Mouse (Mus musculus): ENCODE measurements around the gene Olfr95. TPM values are rescaled to one million over a fixed set of nuclear protein-coding genes. Genes with fewer than 3 reads are reported as not detected.
"Not testable (repeated sequence)": the region's sequence is repeated elsewhere in the genome, so short reads cannot be mapped to it uniquely, and the experiment has no call there.

Olfr95 gene
- not detected in 2 replicates for polyA plus RNA-seq (2015; fragmentation: Nextera tagmentation; extraction: Ambion mirVana)

DNA sequence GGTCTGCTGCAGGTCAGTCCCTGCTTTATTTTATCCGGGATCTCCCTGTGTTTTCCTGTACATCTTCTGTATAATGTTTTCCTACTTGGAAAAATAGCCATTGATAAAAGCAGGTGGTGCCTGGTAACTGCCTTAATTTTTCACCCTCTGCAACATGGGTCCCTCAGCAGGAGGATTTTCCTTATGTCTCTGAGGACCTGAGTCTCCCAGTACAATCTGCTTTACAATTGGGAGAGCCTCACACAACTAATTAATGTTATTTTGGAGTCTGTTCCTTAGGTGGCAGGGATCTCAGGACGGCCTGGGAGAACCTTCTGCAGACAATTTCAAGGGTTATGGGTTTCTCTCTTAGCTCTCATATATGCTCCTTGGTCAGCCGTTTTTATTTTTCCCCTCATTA lies at the start of gene Olfr95:
Gene Olfr95, minus strand, starts transcription at position 101 of the 400 bp plus-strand sequence.
- WGBS: 78% methylated on average over 3 of the region's 3 CpGs
- peaks cover 5% of the 10 kb centered on the region; the same call in 1 of the 2 replicates for H3K4me1 ChIP-seq

DNA sequence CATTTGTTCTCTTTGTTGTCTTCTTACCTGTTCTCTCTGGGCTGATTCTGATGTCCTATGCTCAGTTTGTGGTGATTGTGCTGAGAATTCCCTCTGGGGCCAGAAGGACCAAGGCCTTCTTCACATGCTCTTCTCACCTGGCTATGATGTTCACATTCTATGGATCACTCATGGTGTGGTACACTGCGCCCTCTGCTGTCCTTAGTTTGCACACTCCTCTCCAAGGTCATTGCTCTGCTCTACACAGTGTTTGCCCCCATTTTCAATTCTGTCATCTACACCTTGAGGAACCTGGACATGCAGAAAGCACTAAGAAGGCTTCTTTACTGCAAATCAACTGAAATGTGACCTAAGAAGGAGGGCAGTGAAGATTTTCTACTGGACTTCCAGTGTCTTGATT lies 37.6 kb upstream of the Olfr95 start:
- H3K9me3 ChIP-seq (replicated peaks): no peaks in the 10 kb centered on the region
- no peak overlapping the region for H3K4me3 ChIP-seq
- no peaks in the 10 kb centered on the region for H3K36me3 ChIP-seq (ENCODE audit: poor library complexity, severe bottlenecking)
- H3K4me1 ChIP-seq: no peaks in the 10 kb centered on the region
- H3K27me3 ChIP-seq: no peaks in the 10 kb centered on the region
- 10% methylated on average over 1 of the region's 1 CpGs for WGBS
- H3K9ac ChIP-seq: no peak overlapping the region
- ATAC-seq: no peak
- no peak overlapping the region for H3K4me2 ChIP-seq
- no peak overlapping the region for H3K27ac ChIP-seq

More for the DNA sequence above, at the start of gene Olfr95:
- Histone ChIP-seq H3K4me2 (no peak within 1 kb of the TSS), H3K9ac (no peak within 1 kb of the TSS), H3K36me3 (ENCODE audit: poor library complexity, severe bottlenecking) (no peaks in the 10 kb centered on the region), H3K27ac (no peak within 1 kb of the TSS), H3K27me3 (peaks cover 14% of the 10 kb centered on the region), H3K9me3 (replicated peaks) (no peaks in the 10 kb centered on the region; the same call in 1 of the 2 replicates), H3K4me3 (no peak within 1 kb of the TSS)
- no peak for ATAC-seq

DNA sequence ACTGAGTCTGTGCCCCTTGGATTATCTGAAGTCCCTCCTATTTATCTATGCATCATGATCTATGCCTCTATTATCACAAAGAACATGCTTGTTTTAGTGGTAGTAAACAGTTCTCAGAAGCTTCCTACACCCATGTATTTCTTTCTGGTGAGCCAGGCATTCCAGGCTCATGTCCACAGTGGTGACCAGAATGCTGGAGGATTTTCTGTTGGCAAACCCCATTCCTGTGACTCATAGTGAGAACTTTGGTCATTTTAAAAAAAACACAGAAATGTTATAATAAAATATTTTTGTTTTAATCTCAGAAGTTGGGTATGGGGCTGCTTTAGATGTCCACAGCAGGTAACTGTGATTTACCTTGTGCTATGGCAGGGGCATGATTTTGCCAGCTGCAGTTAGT lies 36.5 kb upstream of the Olfr95 start:
- no peaks in the 10 kb centered on the region for H3K4me1 ChIP-seq
- no peak overlapping the region for H3K27ac ChIP-seq
- H3K9me3 ChIP-seq (replicated peaks): no peaks in the 10 kb centered on the region
- H3K4me2 ChIP-seq: no peak overlapping the region
- ATAC-seq: no peak
- H3K9ac ChIP-seq: no peak overlapping the region
- H3K27me3 ChIP-seq: no peaks in the 10 kb centered on the region
- H3K36me3 ChIP-seq (ENCODE audit: poor library complexity, severe bottlenecking): no peaks in the 10 kb centered on the region
- H3K4me3 ChIP-seq: no peak overlapping the region

DNA sequence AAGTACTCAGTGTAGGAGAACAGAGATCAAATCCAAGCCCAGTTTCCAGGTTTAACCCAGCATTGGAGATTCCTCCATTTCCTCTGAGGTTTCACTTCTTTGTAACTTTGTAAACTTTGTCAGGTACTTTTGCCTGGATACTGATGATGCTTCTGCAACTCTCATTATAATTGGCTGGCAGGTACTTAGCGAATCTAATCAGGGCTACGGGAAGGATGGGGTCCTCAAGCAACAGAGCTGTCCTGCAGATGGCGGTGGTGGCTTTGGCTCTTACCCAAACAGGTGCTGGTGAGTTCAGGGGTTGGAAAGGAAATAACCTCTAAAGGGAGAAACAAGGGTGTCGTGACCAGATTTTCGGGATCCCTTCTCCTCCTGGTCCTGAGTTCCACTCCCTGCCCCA lies 33.8 kb upstream of the Olfr95 start:
- no peaks in the 10 kb centered on the region for H3K4me1 ChIP-seq
- no peak overlapping the region for H3K4me3 ChIP-seq
- no peak for ATAC-seq
- 27% methylated on average over 5 of the region's 5 CpGs for WGBS
- no peaks in the 10 kb centered on the region for H3K27me3 ChIP-seq
- no peak overlapping the region for H3K4me2 ChIP-seq
- H3K36me3 ChIP-seq (ENCODE audit: poor library complexity, severe bottlenecking): no peaks in the 10 kb centered on the region
- H3K9me3 ChIP-seq (replicated peaks): no peaks in the 10 kb centered on the region
- no peak overlapping the region for H3K27ac ChIP-seq
- H3K9ac ChIP-seq: no peak overlapping the region

DNA sequence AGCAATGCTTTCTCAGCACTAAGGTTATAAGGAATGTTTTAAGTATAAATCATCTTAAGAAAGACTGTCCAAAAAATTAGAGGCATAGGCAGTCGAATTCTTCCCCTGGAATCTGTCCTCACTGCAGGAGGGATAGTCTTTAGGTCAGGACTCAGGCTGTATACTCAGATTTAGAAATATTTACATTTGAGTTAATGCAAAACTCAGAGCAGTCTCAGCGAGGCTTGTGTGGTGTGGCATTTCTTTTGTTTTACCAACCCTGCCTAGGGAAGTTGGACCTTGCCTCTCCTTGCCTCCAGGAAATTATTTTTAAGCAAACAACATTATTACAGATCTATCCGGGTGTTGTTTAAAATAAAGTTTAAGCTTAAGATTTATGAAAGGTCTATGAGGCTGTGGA lies 29.3 kb upstream of the Olfr95 start:
- Histone ChIP-seq H3K27me3 (no peaks in the 10 kb centered on the region), H3K27ac (no peak overlapping the region), H3K4me2 (no peak overlapping the region), H3K9me3 (replicated peaks) (0 out of 2 replicates have a peak, but pooled peaks cover 4% of the 10 kb centered on the region), H3K36me3 (ENCODE audit: poor library complexity, severe bottlenecking) (no peaks in the 10 kb centered on the region), H3K4me3 (no peak overlapping the region), H3K4me1 (no peaks in the 10 kb centered on the region), H3K9ac (no peak overlapping the region)
- 62% methylated on average over 3 of the region's 3 CpGs for WGBS
- no peak for ATAC-seq

DNA sequence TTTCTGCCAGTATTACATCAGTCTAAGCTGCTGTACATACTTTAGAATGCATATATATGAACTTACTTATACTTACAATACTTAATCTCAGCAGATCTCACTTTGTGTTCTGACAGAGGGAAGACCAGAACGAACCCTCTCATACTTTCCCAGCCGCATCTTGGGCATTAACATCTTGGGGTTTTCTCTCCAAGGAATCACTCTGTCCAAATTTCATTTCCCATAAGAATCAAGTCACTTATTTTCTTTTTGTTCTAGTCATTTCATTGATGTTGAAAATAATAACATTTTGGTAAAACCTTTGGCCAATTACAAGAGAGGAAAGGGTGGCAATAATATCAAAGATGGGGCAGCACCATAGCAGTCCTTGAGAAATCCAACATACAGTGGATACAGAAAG lies 24.3 kb upstream of the Olfr95 start, which contains the start of gene Olfr97:
Gene Olfr97, minus strand, starts transcription at position 101 of the 400 bp plus-strand sequence.
- H3K27ac ChIP-seq; H3K4me1 ChIP-seq; H3K4me2 ChIP-seq; H3K4me3 ChIP-seq; ATAC-seq; H3K9me3 ChIP-seq (replicated peaks); H3K27me3 ChIP-seq; H3K36me3 ChIP-seq (ENCODE audit: poor library complexity, severe bottlenecking); H3K9ac ChIP-seq: not testable (repeated sequence)
- WGBS: 91% methylated on average over 2 of the region's 2 CpGs

DNA sequence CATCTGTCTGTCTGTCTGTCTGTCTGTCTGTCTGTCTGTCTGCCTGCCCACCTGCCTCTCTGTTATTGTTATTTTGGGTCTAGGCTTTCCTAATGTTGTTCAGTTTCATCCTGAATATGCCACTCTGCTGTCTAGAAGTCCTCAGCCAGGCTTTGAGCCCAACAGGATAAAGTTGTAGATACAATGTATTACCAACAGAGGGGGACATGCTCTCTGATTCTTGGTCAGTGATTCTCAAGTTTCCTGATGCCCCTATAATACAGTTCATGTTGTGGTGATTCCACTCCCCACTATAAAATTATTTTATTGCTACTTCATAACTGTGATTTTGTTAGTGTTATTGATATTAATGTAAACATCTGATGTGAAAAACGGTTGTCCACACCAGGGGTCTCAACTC lies 9.0 kb upstream of the Olfr95 start:
- no peak overlapping the region for H3K4me2 ChIP-seq
- no peak for ATAC-seq
- H3K36me3 ChIP-seq (ENCODE audit: poor library complexity, severe bottlenecking): no peaks in the 10 kb centered on the region
- H3K27me3 ChIP-seq: no peaks in the 10 kb centered on the region
- no peak overlapping the region for H3K4me3 ChIP-seq
- no peaks in the 10 kb centered on the region for H3K9me3 ChIP-seq (replicated peaks)
- H3K27ac ChIP-seq: no peak overlapping the region
- 18% methylated on average over 1 of the region's 1 CpGs for WGBS
- no peak overlapping the region for H3K9ac ChIP-seq
- H3K4me1 ChIP-seq: no peaks in the 10 kb centered on the region

DNA sequence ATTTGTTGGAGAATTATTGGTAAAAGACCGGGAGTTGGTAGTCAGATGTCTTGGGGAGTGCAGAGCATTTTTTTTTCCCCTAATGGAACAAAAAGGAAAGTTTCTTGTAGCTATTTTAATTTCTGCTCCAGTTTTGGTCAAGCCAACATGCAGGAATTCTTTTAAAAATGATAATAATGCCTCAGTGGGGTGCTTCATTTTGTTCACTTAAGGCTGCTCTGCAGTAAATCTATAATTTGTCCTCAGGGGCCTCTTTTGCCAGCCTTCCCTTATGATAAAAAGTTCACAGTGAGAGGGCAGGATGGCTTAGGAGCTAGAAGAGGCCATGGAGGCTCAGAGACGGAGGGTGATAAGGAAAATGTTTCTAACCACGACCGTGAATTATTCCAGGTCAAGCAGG lies 6.9 kb upstream of the Olfr95 start, which contains the start of gene Olfr96:
Gene Olfr96, plus strand, starts transcription at position 301 of the 400 bp plus-strand sequence.
- H3K4me2 ChIP-seq: no peak within 1 kb of the TSS
- no peaks in the 10 kb centered on the region for H3K36me3 ChIP-seq (ENCODE audit: poor library complexity, severe bottlenecking)
- H3K9me3 ChIP-seq (replicated peaks): no peaks in the 10 kb centered on the region; the same call in 1 of the 2 replicates
- WGBS: 54% methylated on average over 4 of the region's 4 CpGs
- H3K9ac ChIP-seq: no peak within 1 kb of the TSS
- no peak within 1 kb of the TSS for H3K27ac ChIP-seq
- H3K27me3 ChIP-seq: no peaks in the 10 kb centered on the region
- no peak within 1 kb of the TSS for H3K4me3 ChIP-seq
- ATAC-seq: no peak
- H3K4me1 ChIP-seq: no peaks in the 10 kb centered on the region

DNA sequence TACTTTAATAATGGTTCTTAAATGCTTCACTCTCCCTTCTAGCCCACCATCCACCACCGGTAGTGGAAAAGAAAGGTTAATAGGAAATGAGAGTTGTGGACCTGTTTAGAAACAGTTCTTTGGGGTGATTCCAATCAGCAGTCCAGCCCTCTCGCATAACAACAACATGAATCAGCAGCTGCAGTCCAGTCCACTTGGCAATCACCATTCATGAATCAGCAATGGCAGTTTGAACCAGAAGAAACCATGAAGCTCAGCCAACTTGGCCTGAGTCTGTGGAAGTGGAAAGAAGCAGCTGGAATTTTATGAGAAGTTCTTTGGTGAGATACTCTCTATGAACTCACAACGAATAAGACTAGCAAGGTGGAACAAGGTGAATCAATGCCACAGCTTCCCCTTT lies 5.6 kb upstream of the Olfr95 start:
- no peaks in the 10 kb centered on the region for H3K4me1 ChIP-seq
- no peak overlapping the region for H3K4me2 ChIP-seq
- WGBS: 86% methylated on average over 3 of the region's 3 CpGs
- no peak overlapping the region for H3K9ac ChIP-seq
- no peak overlapping the region for H3K27ac ChIP-seq
- no peak overlapping the region for H3K4me3 ChIP-seq
- H3K27me3 ChIP-seq: no peaks in the 10 kb centered on the region
- H3K36me3 ChIP-seq (ENCODE audit: poor library complexity, severe bottlenecking): no peaks in the 10 kb centered on the region
- H3K9me3 ChIP-seq (replicated peaks): no peaks in the 10 kb centered on the region; the same call in 1 of the 2 replicates
- ATAC-seq: no peak

DNA sequence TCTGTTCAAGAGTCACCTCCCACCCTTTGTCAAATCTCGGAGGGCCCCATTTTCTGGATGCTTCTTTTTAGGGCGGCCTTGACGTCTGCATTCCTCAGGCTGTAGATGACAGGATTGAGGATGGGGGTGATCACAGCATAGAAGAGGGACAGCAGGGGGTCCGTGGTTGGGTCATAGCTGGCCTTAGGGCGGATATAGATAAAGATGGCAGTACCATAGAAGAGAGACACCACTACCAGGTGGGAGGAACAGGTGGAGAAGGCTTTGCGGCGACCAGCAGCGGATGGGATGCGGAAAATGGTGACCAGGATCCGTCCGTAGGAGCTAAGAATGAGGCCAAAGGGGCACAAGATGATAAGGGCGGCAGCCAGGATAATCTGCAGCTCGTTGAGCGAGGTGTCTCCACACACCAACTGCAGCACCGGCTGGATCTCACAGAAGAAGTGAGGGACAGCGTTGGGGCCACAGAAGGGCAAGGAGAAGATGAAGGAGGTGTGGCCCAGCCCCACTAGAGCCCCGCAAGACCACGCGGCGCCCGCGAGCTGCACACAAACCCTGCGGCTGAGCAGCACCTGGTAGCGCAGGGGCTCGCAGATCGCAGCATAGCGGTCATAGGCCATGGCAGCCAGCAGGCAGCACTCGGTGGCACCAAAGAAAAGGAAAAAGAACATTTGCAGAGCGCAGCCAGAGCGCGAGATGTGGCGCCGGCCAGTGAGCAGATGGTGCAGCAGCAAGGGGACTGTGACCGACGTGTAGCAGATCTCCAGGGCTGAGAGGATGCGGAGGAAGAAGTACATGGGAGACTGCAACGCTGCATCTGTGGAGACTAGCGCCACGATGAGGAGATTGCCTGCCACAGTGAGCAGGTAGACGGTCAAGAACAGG lies 1.8 kb downstream of the Olfr95 start:
- ATAC-seq: peak; percentile 55; the same call in 1 of the 2 replicates
- H3K4me3 ChIP-seq: peak overlapping the region; percentile 40
- H3K9ac ChIP-seq: peak overlapping the region; percentile 55
- WGBS: 17% methylated on average over 40 of the region's 40 CpGs
- H3K27me3 ChIP-seq: peaks cover 14% of the 10 kb centered on the region
- H3K4me2 ChIP-seq: peak overlapping the region; percentile 59
- no peaks in the 10 kb centered on the region for H3K36me3 ChIP-seq (ENCODE audit: poor library complexity, severe bottlenecking)
- H3K4me1 ChIP-seq: peaks cover 5% of the 10 kb centered on the region; the same call in 1 of the 2 replicates
- no peak overlapping the region for H3K27ac ChIP-seq
- no peaks in the 10 kb centered on the region for H3K9me3 ChIP-seq (replicated peaks)

DNA sequence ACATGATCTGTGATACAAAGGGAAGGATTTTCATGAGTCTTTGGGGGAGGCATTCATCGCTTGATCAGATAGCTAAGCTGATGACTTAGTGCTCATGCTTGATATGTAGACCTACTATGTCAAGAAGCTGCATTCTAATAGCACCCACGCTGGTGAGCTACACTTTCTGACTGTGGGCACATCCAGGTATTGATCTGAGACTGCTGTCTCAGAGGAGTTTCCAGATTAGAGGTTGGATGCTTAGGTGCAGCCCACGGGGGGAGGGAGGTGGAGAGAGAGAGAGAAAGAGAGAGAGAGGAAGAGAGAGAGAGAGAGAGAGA lies 9.0 kb downstream of the Olfr95 start:
- H3K9me3 ChIP-seq (replicated peaks): no peaks in the 10 kb centered on the region
- WGBS: 29% methylated on average over 3 of the region's 3 CpGs

DNA sequence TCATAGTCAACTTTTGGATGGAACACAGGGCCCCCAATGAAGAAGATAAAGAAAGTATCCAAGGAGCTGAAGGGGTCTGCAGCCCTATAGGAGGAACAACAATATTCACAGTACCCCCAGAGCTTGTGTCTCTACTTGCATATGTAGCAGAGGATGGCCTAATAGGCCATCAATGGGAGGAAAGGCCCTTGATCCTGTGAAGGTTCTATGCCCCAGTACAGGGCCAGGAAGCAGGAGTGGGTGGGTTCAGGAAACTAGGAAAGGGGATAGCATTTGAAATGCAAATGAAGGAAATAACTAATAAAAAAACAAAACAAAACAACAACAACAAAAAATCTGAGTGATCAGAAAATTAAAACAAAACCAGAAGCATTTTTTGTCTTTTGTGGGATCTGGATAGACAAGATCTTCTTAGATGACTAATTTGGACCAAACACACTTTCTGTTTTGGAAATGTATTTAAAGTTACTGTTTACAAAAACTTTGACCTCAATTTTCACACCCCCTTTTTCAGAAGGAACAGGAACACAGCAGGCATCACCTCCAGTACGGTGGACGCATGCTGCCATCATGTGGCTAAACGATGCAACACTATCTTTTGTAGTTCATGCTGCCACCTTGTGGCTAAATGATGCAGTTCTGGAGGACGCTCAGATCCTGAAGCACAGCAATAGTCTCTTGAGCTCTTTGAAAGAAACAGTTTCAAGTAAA lies 9.6 kb downstream of the Olfr95 start:
- no peak overlapping the region for H3K4me3 ChIP-seq
- H3K27ac ChIP-seq: no peak overlapping the region
- H3K9me3 ChIP-seq (replicated peaks): no peaks in the 10 kb centered on the region
- H3K9ac ChIP-seq: no peak overlapping the region
- H3K4me1 ChIP-seq: no peaks in the 10 kb centered on the region
- H3K36me3 ChIP-seq (ENCODE audit: poor library complexity, severe bottlenecking): no peaks in the 10 kb centered on the region
- peaks cover 4% of the 10 kb centered on the region for H3K27me3 ChIP-seq
- no peak overlapping the region for H3K4me2 ChIP-seq
- peak; percentile 89 for ATAC-seq
- 0% methylated on average over 4 of the region's 4 CpGs for WGBS

More for the DNA sequence above, 9.0 kb downstream of the Olfr95 start:
- H3K9ac ChIP-seq: no peak overlapping the region
- H3K36me3 ChIP-seq (ENCODE audit: poor library complexity, severe bottlenecking): no peaks in the 10 kb centered on the region
- H3K4me3 ChIP-seq: no peak overlapping the region
- H3K27me3 ChIP-seq: no peaks in the 10 kb centered on the region
- H3K4me2 ChIP-seq: no peak overlapping the region
- ATAC-seq: peak; percentile 57
- H3K27ac ChIP-seq: no peak overlapping the region
- no peaks in the 10 kb centered on the region for H3K4me1 ChIP-seq

Data from forebrain, embryonic 13.5 days (tissue).